Mouse (Mus musculus) CD8-positive naive resting alpha-beta T cell, adult 2 months (primary cell): ENCODE measurements around the gene Sh3d19.
"Not testable (repeated sequence)": the region's sequence is repeated elsewhere in the genome, so short reads cannot be mapped to it uniquely, and the experiment has no call there.

ENCODE experiments used
- DNase-seq, 2 experiments: peaks; one replicate each; pipeline ENCODE4 v3.0.0; 2022; ENCODE audit warnings: low read depth in 2 of 2, low spot score in 2 of 2

Sh3d19 gene

GRCm38 (mm10) chr3:85974451-85974850, 3.5 kb downstream of the Sh3d19 start:
- DNase-seq: no peak

GRCm38 (mm10) chr3:85980036-85980435, 9.1 kb downstream of the Sh3d19 start:
- no peak for DNase-seq

- DNase-seq: not testable (repeated sequence)
Measured at GRCm38 (mm10) chr3:85981761-85982160, 10.9 kb downstream of the Sh3d19 start.

- no peak for DNase-seq
Measured at GRCm38 (mm10) chr3:85984537-85984936, 13.6 kb downstream of the Sh3d19 start.

GRCm38 (mm10) chr3:85987225-85987624, 16.3 kb downstream of the Sh3d19 start:
- DNase-seq: no peak

GRCm38 (mm10) chr3:85991140-85991801, 20.4 kb downstream of the Sh3d19 start:
- no peak for DNase-seq

GRCm38 (mm10) chr3:85991802-85992156, 20.9 kb downstream of the Sh3d19 start:
- no peak for DNase-seq

- no peak for DNase-seq
Measured at GRCm38 (mm10) chr3:85993744-85994143, 22.8 kb downstream of the Sh3d19 start.

GRCm38 (mm10) chr3:85994645-85995044, 23.7 kb downstream of the Sh3d19 start:
- DNase-seq: no peak

GRCm38 (mm10) chr3:86001271-86001670, 30.4 kb downstream of the Sh3d19 start:
- DNase-seq: no peak

- DNase-seq: no peak
Measured at GRCm38 (mm10) chr3:86002423-86002822, 31.5 kb downstream of the Sh3d19 start, which contains the start of gene Prss48. TSS of gene Prss48 (minus strand) at chr3:86002491.

- no peak for DNase-seq
Measured at GRCm38 (mm10) chr3:86002940-86003339, 32.0 kb downstream of the Sh3d19 start.

GRCm38 (mm10) chr3:86004751-86005150, 33.8 kb downstream of the Sh3d19 start:
- DNase-seq: no peak

GRCm38 (mm10) chr3:86010618-86011017, 39.7 kb downstream of the Sh3d19 start:
- DNase-seq: no peak

GRCm38 (mm10) chr3:86011373-86011772, 40.5 kb downstream of the Sh3d19 start:
- DNase-seq: no peak

- DNase-seq: no peak
Measured at GRCm38 (mm10) chr3:86011833-86012232, 40.9 kb downstream of the Sh3d19 start.

GRCm38 (mm10) chr3:86013837-86014236, 42.9 kb downstream of the Sh3d19 start:
- no peak for DNase-seq

- DNase-seq: no peak
Measured at GRCm38 (mm10) chr3:86016965-86017364, 46.1 kb downstream of the Sh3d19 start.

GRCm38 (mm10) chr3:86017484-86017883, 46.6 kb downstream of the Sh3d19 start:
- DNase-seq: no peak

- no peak for DNase-seq
Measured at GRCm38 (mm10) chr3:86020921-86021650, 50.2 kb downstream of the Sh3d19 start.

GRCm38 (mm10) chr3:86021651-86022050, 50.7 kb downstream of the Sh3d19 start:
- no peak for DNase-seq

- no peak for DNase-seq
Measured at GRCm38 (mm10) chr3:86024065-86024795, 53.3 kb downstream of the Sh3d19 start.
